Mouse (Mus musculus) midbrain, embryonic 11.5 days (tissue): ENCODE results near the gene Serpine1. TPM values are rescaled to one million over a fixed set of nuclear protein-coding genes. Genes with fewer than 3 reads are reported as not detected.

Source experiments
- ATAC-seq: fragments of 200-750 bp; cut with Nextera tagmentation; 2 replicates; pipeline ENCODE4 v1.8.0; 2017; ENCODE audit warnings: moderate TSS enrichment, moderate library complexity; ENCODE audit not compliant: low FRiP score
- DNase-seq: peaks from one replicate; pipeline ENCODE4 v3.0.0; 2015; ENCODE audit warnings: low spot score; ENCODE audit errors: missing footprints
- H3K27ac ChIP-seq: fragments of 300-500 bp; sonication (generic); 2 replicates; pipeline ENCODE4 v1.5.1; 2014; ENCODE audit warnings: low read depth, low read length
- H3K27me3 ChIP-seq: fragments of 300-500 bp; sonication (generic); 2 replicates; pipeline ENCODE4 v1.6.1; 2014; ENCODE audit warnings: mild to moderate bottlenecking, low read length, moderate library complexity, mixed read lengths; ENCODE audit not compliant: control insufficient read depth, insufficient read depth
- H3K36me3 ChIP-seq: fragments of 300-500 bp; sonication (generic); 2 replicates; pipeline ENCODE4 v1.6.1; 2014; ENCODE audit warnings: mild to moderate bottlenecking, low read length, moderate library complexity, mixed read lengths; ENCODE audit not compliant: control insufficient read depth, insufficient read depth
- H3K4me1 ChIP-seq: fragments of 300-500 bp; sonication (generic); 2 replicates; pipeline ENCODE4 v1.6.1; 2014; ENCODE audit warnings: low read length; ENCODE audit not compliant: control insufficient read depth, insufficient read depth
- H3K4me2 ChIP-seq: fragments of 300-500 bp; sonication (generic); 2 replicates; pipeline ENCODE4 v1.6.1; 2014; ENCODE audit warnings: mild to moderate bottlenecking, moderate library complexity
- H3K4me3 ChIP-seq: fragments of 300-500 bp; sonication (generic); 2 replicates; pipeline ENCODE4 v1.5.1; 2014; ENCODE audit warnings: low read depth, low read length
- H3K9ac ChIP-seq: fragments of 300-500 bp; sonication (generic); 2 replicates; pipeline ENCODE4 v1.6.1; 2014; ENCODE audit warnings: low read length
- H3K9me3 ChIP-seq: fragments of 300-500 bp; sonication (generic); 2 replicates; pipeline ENCODE4 v1.6.1; 2016; ENCODE audit warnings: low read length; ENCODE audit not compliant: control insufficient read depth
- WGBS: fragments of 180-500 bp; shearing (Covaris S2); extraction: QIAGEN DNeasy Blood & Tissue Kit; methylation state at CpG from one replicate; pipeline ENCODE4 v1.1.7; 2014; 5-methylcytosine and 5-hydroxymethylcytosine counted together
- polyA plus RNA-seq: library from polyadenylated mRNA; unstranded; fragments of >200 nt; fragmentation: Nextera tagmentation; extraction: Ambion mirVana; gene quantifications from 2 replicates; pipeline ENCODE4 v1.2.1, GENCODE M21; 2014

The Serpine1 gene
- polyA plus RNA-seq, 1 experiment from 2014 or later: not detected

DNA sequence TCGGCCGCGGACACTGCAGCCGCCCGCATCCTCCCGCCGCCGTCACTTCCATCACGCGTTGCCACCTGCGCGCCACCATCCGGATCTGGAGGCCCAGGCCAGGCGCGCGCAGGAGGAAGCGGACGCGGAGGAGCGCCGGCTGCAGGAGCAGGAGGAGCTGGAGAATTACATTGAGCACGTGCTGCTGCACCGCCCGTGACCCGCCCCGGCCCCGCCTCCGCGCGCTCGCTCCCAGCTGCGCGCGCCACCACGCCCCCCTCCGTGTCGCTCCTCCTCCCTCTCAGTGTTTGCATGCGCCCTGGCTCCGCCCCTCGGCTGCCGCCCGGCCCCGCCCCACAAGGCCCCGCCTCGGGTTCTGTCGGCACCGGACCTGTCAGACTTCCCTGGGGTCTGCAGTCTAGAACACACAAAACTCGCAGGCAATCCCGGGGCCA is 39.4 kb downstream of the Serpine1 start:
- H3K9me3 ChIP-seq: no peaks in the 10 kb centered on the region
- peaks cover 2% of the 10 kb centered on the region; the same call in 1 of the 2 replicates for H3K36me3 ChIP-seq
- peaks cover 44% of the 10 kb centered on the region for H3K27me3 ChIP-seq
- peak overlapping the region; percentile 43 for H3K4me3 ChIP-seq
- WGBS: 0% methylated on average over 49 of the region's 49 CpGs
- peak; percentile 99 for DNase-seq
- H3K9ac ChIP-seq: peak overlapping the region; percentile 40
- ATAC-seq: peak; percentile 74
- H3K4me2 ChIP-seq: peak overlapping the region; percentile 97
- H3K4me1 ChIP-seq: peaks cover 26% of the 10 kb centered on the region
- H3K27ac ChIP-seq: no peak overlapping the region

DNA sequence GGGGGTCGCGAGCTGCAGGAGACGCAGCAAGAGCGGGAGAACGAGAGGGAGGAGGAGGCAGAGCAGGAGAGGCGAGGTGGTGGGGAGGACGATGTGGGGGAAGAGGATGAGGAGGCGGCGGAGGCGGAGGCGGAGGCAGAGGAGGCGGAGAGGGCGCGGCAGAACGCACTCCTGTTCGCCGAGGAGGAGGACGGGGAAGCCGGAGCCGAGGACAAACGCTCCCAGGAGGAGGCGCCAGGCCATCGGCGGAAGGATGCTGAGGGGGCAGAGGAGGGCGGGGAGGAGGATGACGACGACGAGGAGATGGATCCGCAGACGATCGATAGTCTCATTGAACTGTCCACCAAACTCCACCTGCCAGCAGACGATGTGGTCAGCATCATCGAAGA is 40.0 kb downstream of the Serpine1 start:
- H3K9ac ChIP-seq: peak overlapping the region; percentile 40; the same call in 1 of the 2 replicates
- peak overlapping the region; percentile 97 for H3K4me2 ChIP-seq
- H3K36me3 ChIP-seq: no peaks in the 10 kb centered on the region; the same call in 1 of the 2 replicates
- DNase-seq (no peak), ATAC-seq (0 out of 2 replicates have a peak, but pooled peaks have one; percentile 15)
- H3K9me3 ChIP-seq: no peaks in the 10 kb centered on the region
- peak overlapping the region; percentile 43 for H3K4me3 ChIP-seq
- peaks cover 47% of the 10 kb centered on the region for H3K27me3 ChIP-seq
- WGBS: under 1% methylated on average over 32 of the region's 33 CpGs
- H3K4me1 ChIP-seq: peaks cover 26% of the 10 kb centered on the region
- no peak overlapping the region for H3K27ac ChIP-seq

DNA sequence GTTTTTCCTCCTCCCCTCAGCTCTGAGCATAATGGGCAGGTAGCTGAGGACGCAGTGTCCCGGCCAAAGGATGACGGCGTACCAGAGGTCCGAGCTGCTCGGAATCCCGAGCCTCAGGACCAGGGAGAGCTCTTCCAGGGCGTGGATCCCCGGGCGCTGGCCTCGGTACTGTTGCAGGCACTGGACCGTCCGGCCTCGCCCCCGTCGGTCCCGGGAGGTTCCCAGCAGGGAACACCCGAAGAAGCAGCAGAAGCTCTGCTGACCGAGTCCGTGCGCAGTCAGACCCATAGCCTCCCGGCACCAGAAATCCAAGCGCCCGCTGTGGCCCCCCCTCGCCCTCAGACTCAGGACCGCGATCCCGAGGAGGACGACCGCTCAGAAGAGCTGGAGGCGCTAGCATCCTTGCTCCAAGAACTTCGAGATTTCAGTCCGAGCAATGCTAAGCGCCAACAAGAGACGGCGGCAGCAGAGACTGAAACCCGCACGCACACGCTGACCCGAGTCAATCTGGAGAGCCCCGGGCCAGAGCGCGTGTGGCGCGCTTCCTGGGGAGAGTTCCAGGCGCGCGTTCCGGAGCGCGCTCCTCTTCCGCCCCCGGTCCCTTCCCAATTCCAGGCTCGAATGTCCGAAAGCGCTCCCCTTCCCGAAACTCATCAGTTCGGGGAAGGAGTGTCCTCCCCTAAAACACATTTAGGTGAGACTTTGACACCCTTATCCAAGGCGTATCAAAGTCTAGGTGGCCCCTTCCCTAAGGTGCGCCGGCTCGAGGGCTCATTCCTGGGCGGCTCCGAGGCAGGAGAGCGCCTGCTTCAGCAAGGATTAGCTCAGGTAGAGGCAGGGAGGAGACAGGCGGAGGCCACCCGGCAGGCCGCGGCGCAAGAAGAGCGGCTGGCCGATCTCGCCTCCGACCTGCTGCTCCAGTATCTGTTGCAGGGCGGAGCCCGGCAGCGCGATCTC is 40.7 kb downstream of the Serpine1 start:
- WGBS: under 1% methylated on average over 78 of the region's 78 CpGs
- ATAC-seq (no peak), DNase-seq (peak; percentile 89)
- H3K27me3 ChIP-seq: peaks cover 54% of the 10 kb centered on the region
- peaks cover 26% of the 10 kb centered on the region for H3K4me1 ChIP-seq
- H3K9me3 ChIP-seq: no peaks in the 10 kb centered on the region
- H3K4me2 ChIP-seq: peak overlapping the region; percentile 97
- no peak overlapping the region for H3K27ac ChIP-seq
- peak overlapping the region; percentile 43 for H3K4me3 ChIP-seq
- no peaks in the 10 kb centered on the region; the same call in 1 of the 2 replicates for H3K36me3 ChIP-seq
- peak overlapping the region; percentile 40; the same call in 1 of the 2 replicates for H3K9ac ChIP-seq

DNA sequence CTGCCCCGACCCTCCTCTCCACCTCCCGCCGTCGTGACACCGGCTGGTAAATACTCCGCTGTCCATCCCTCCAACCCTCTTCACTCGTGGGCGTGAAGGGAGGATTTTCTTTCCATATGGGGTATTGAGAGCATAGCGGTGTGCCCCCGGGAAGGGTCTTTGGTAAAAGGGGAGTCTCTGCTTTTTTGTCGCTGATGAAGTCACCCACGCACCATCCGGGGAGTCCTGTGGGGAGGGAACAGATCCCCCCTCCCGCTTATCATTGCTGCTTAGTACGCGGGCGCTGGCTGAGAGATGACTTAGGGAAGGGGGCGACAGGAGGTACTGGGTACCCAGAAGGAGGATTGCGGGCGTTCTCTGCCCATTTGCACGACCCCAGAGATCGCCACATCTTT is 41.7 kb downstream of the Serpine1 start:
- no peaks in the 10 kb centered on the region for H3K9me3 ChIP-seq
- DNase-seq: no peak
- peak overlapping the region; percentile 31 for H3K4me3 ChIP-seq
- no peaks in the 10 kb centered on the region for H3K36me3 ChIP-seq
- no peak for ATAC-seq
- H3K27me3 ChIP-seq: peaks cover 63% of the 10 kb centered on the region
- peak overlapping the region; percentile 52 for H3K4me2 ChIP-seq
- WGBS: 15% methylated on average over 22 of the region's 22 CpGs
- no peak overlapping the region for H3K9ac ChIP-seq
- H3K27ac ChIP-seq: no peak overlapping the region
- peaks cover 26% of the 10 kb centered on the region for H3K4me1 ChIP-seq

DNA sequence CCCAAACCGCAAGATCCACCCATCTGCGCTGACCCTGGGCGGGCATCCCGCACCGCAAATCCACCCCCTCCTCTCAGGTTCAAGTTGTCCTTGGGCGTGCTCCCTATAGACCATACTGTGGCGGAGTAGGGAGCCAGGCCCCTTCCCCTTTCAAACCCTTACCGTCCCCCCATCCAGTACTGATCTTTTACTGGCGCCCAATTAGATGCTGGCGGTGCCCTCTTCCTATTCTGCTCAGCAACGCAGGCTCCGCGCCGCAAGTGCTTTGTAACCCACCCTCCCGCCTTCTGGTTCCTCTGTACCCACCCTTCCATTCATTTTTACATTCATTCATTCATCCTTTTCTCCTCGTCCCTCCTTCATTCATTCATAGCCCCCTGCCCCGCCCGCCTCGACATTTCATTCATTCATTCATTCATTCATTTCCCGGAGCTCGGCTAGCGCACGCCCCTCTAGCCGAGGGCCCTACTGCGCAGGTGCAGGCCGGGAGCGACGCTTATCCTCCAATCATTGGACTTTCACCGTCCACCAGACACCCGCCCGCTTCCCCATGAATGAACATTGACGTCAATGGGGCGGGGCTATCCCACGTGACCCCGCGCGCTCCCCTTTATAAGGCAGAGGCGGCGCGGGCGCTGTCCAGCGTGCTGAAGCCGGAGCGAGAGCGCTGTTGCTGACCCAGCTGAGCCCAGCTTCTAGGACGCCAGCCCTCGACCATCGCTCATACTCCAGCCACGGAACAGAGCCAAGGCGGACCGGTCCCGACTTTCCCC is 42.2 kb downstream of the Serpine1 start:
- WGBS: under 1% methylated on average over 52 of the region's 52 CpGs
- peak overlapping the region; percentile 31 for H3K4me3 ChIP-seq
- DNase-seq (peak; percentile 100), ATAC-seq (peak; percentile 77)
- H3K27me3 ChIP-seq: peaks cover 66% of the 10 kb centered on the region
- peak overlapping the region; percentile 52 for H3K4me2 ChIP-seq
- no peaks in the 10 kb centered on the region for H3K9me3 ChIP-seq
- H3K4me1 ChIP-seq: peaks cover 28% of the 10 kb centered on the region
- no peaks in the 10 kb centered on the region for H3K36me3 ChIP-seq
- no peak overlapping the region for H3K27ac ChIP-seq
- peak overlapping the region; percentile 11; the same call in 1 of the 2 replicates for H3K9ac ChIP-seq

GRCm38 (mm10) chr5:137029273-137029585 is 42.8 kb downstream of the Serpine1 start:
- H3K4me1 ChIP-seq: peaks cover 28% of the 10 kb centered on the region
- 2% methylated on average over 6 of the region's 8 CpGs for WGBS
- no peaks in the 10 kb centered on the region for H3K36me3 ChIP-seq
- H3K4me2 ChIP-seq: peak overlapping the region; percentile 52
- H3K27ac ChIP-seq: no peak overlapping the region
- ATAC-seq (no peak), DNase-seq (no peak)
- H3K9ac ChIP-seq: no peak overlapping the region
- peak overlapping the region; percentile 31 for H3K4me3 ChIP-seq
- H3K27me3 ChIP-seq: peaks cover 72% of the 10 kb centered on the region
- no peaks in the 10 kb centered on the region for H3K9me3 ChIP-seq

DNA sequence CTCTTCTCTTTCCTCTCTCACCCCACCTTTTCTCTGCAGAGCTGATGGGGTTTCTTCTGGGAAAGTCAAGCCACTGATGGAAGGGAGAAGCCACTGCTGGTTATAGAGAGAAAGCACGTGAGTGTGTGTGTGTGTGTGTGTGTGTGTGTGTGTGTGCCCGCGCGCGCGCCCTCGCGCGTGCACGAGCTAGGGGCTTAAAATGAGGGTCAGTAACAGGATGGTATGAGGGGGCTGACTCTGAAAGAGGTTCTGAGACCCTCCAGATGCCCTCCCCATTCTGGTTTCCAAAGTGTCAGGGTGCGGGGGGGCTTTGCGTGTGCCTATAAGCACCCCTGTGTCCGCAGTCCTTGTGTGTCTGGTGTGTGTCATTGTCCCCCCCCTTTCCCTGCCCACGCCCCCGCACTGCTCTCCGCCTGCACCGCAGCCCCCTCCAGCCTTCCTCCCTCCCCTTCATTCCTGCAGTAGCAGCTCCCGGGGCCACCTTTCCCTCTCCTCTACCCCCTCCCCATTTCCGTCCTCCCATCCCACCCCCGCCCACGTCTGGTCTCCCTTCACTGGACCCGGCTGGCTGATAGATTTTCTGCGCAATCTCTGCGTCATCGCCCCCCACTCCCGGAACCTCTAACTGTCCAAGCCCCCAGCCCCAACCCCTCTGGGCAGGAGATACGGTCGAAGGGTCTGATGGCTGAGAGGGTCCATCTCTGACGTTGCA is 43.4 kb downstream of the Serpine1 start:
- Histone ChIP-seq H3K36me3 (no peaks in the 10 kb centered on the region), H3K4me3 (no peak overlapping the region), H3K4me2 (no peak overlapping the region), H3K4me1 (peaks cover 28% of the 10 kb centered on the region), H3K9ac (no peak overlapping the region), H3K9me3 (no peaks in the 10 kb centered on the region), H3K27me3 (peaks cover 73% of the 10 kb centered on the region), H3K27ac (no peak overlapping the region)
- ATAC-seq: no peak
- WGBS: 4% methylated on average over 29 of the region's 29 CpGs
- no peak for DNase-seq

- WGBS: 32% methylated on average over 4 of the region's 4 CpGs
- no peak within 1 kb of the TSS for H3K27ac ChIP-seq
- H3K4me2 ChIP-seq: no peak within 1 kb of the TSS
- DNase-seq: no peak
- H3K4me1 ChIP-seq: peaks cover 14% of the 10 kb centered on the region
- H3K4me3 ChIP-seq: no peak within 1 kb of the TSS
- peaks cover 58% of the 10 kb centered on the region for H3K27me3 ChIP-seq
- no peaks in the 10 kb centered on the region for H3K36me3 ChIP-seq
- no peak for ATAC-seq
- no peaks in the 10 kb centered on the region for H3K9me3 ChIP-seq
- no peak within 1 kb of the TSS for H3K9ac ChIP-seq
Observed at GRCm38 (mm10) chr5:137026092-137026491, 46.0 kb downstream of the Serpine1 start, which contains the start of gene Vgf. Gene Vgf, plus strand, starts transcription at chr5:137026392.
